Mouse (Mus musculus) right cerebral cortex, postnatal 36 days (tissue): ENCODE measurements around the gene Ptpn20.

Source experiments
- DNase-seq, 2 experiments: peaks; one replicate each; pipeline ENCODE4 v3.0.0; 2022; ENCODE audit warnings: low spot score in 2 of 2, mixed read lengths in 1 of 2

The Ptpn20 gene

GRCm38 (mm10) chr14:33588951-33589350 is at the start of gene Ptpn20:
Gene Ptpn20 (plus strand): TSS chr14:33589207.
- no peak for DNase-seq

GRCm38 (mm10) chr14:33539559-33540167 is 49.3 kb upstream of the Ptpn20 start:
- no peak for DNase-seq

- peak in 1 of 2 experiments; percentile 51 for DNase-seq
Measured at GRCm38 (mm10) chr14:33545565-33546143, 43.4 kb upstream of the Ptpn20 start.

- no peak for DNase-seq
Measured at GRCm38 (mm10) chr14:33548650-33549049, 40.4 kb upstream of the Ptpn20 start.

GRCm38 (mm10) chr14:33549856-33550255 is 39.2 kb upstream of the Ptpn20 start:
- DNase-seq = no peak

- DNase-seq = no peak
Measured at GRCm38 (mm10) chr14:33570737-33571136, 18.3 kb upstream of the Ptpn20 start.

- no peak for DNase-seq
Measured at GRCm38 (mm10) chr14:33573643-33574042, 15.4 kb upstream of the Ptpn20 start.

- peak in 1 of 2 experiments; percentile 47 for DNase-seq
Measured at GRCm38 (mm10) chr14:33579771-33580484, 9.1 kb upstream of the Ptpn20 start.

- DNase-seq = no peak
Measured at GRCm38 (mm10) chr14:33598376-33599130, 9.5 kb downstream of the Ptpn20 start.

GRCm38 (mm10) chr14:33607431-33607830 is 18.4 kb downstream of the Ptpn20 start:
- no peak for DNase-seq

- DNase-seq = no peak
Measured at GRCm38 (mm10) chr14:33625036-33625435, 36.0 kb downstream of the Ptpn20 start.

- DNase-seq = peak in 1 of 2 experiments; percentile 18
Measured at GRCm38 (mm10) chr14:33632790-33633372, 43.9 kb downstream of the Ptpn20 start.

GRCm38 (mm10) chr14:33634354-33634753 is 45.3 kb downstream of the Ptpn20 start:
- no peak for DNase-seq

- no peak for DNase-seq
Measured at GRCm38 (mm10) chr14:33634774-33635173, 45.8 kb downstream of the Ptpn20 start.

GRCm38 (mm10) chr14:33639357-33639756 is 50.4 kb downstream of the Ptpn20 start:
- peak in 1 of 2 experiments; percentile 6 for DNase-seq

GRCm38 (mm10) chr14:33650721-33651120 is 61.7 kb downstream of the Ptpn20 start:
- peak in 1 of 2 experiments; percentile 18 for DNase-seq

- DNase-seq = no peak
Measured at GRCm38 (mm10) chr14:33657471-33657901, 68.5 kb downstream of the Ptpn20 start.

GRCm38 (mm10) chr14:33658331-33658730 is 69.3 kb downstream of the Ptpn20 start:
- no peak for DNase-seq

- no peak for DNase-seq
Measured at GRCm38 (mm10) chr14:33662080-33662479, 73.1 kb downstream of the Ptpn20 start.

- DNase-seq = no peak
Measured at GRCm38 (mm10) chr14:33666301-33666700, 77.3 kb downstream of the Ptpn20 start.

GRCm38 (mm10) chr14:33669891-33670290 is 80.9 kb downstream of the Ptpn20 start:
- DNase-seq = no peak
